Mouse (Mus musculus) hindbrain, embryonic 12.5 days (tissue): Measurements from ENCODE around the gene Cep19. TPM values are rescaled to one million over a fixed set of nuclear protein-coding genes. Genes with fewer than 3 reads are reported as not detected.
A peak's percentile ranks its signal among the peaks of the same experiment; 100 is the strongest.

Experiments
- ATAC-seq: fragments of 200-750 bp; cut with Nextera tagmentation; 2 replicates; pipeline ENCODE4 v1.8.0; 2017; ENCODE audit warnings: moderate TSS enrichment; ENCODE audit not compliant: low FRiP score
- H3K27ac ChIP-seq: fragments of 300-500 bp; sonication (generic); 2 replicates; pipeline ENCODE4 v1.5.1; 2016; ENCODE audit warnings: mild to moderate bottlenecking
- H3K27me3 ChIP-seq: fragments of 300-500 bp; sonication (generic); 2 replicates; pipeline ENCODE4 v1.6.1; 2016; ENCODE audit warnings: mild to moderate bottlenecking
- H3K36me3 ChIP-seq: fragments of 300-500 bp; sonication (generic); 2 replicates; pipeline ENCODE4 v1.6.1; 2016; ENCODE audit warnings: mild to moderate bottlenecking
- H3K4me1 ChIP-seq: fragments of 300-500 bp; sonication (generic); 2 replicates; pipeline ENCODE4 v1.6.1; 2016
- H3K4me2 ChIP-seq: fragments of 300-500 bp; sonication (generic); replicated peaks from 2 replicates; pipeline ENCODE4 v1.6.1; 2016; ENCODE audit warnings: mild to moderate bottlenecking
- H3K4me3 ChIP-seq: fragments of 300-500 bp; sonication (generic); 2 replicates; pipeline ENCODE4 v1.5.1; 2016; ENCODE audit warnings: mild to moderate bottlenecking
- H3K9ac ChIP-seq: fragments of 300-500 bp; sonication (generic); 2 replicates; pipeline ENCODE4 v1.6.1; 2016; ENCODE audit warnings: mild to moderate bottlenecking, moderate library complexity
- H3K9me3 ChIP-seq: fragments of 300-500 bp; sonication (generic); replicated peaks from 2 replicates; pipeline ENCODE4 v1.6.1; 2016; ENCODE audit warnings: mild to moderate bottlenecking
- WGBS: fragments of 180-500 bp; shearing (Covaris S2); methylation state at CpG from one replicate; pipeline ENCODE4 v1.1.7; 2016; 5-methylcytosine and 5-hydroxymethylcytosine counted together
- polyA plus RNA-seq: library from polyadenylated mRNA; unstranded; fragments of >200 nt; fragmentation: Nextera tagmentation; extraction: Ambion mirVana; gene quantifications from 2 replicates; pipeline ENCODE4 v1.2.1, GENCODE M21; 2016

The Cep19 gene
- polyA plus RNA-seq, 1 experiment from 2014 or later, result 41.9 TPM

DNA sequence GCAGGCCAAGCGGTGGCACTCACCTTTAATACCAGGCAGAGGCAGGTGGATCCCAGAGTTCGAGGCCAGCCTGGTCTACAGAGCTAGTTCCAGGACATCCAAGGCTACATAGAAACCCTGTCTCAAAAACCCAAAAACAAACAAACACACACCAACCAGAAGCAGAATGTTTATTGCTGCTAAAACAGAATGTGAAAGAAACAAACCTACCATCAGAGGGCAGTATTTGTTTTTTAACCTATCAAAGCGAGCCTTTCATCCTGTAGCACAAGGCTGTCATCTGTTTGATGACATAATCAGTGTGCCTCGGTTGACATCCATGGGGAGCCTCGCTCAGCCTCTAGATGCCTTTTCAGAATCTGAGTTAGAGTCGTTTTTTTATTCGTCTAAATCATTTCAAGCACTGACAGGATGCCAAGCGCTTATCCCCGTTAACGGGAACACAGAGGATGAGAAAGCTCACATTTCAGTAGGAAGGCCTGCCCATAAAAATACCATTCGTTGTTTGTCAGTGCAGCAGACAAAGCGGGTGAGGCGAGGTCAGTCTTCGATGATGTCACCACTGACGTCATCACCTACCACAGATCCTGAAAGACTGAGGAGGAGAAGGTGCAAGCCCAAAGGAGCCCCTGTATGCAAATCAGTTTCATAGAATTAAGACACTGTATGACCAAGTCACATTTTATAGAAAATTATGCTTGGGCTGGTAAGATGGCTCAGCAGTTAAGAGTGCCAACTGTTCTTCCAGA is 11.5 kb downstream of the Cep19 start:
- Histone ChIP-seq H3K4me3 (no peak overlapping the region), H3K27ac (no peak overlapping the region), H3K9ac (no peak overlapping the region), H3K27me3 (no peaks in the 10 kb centered on the region), H3K9me3 (no peaks in the 10 kb centered on the region), H3K4me1 (no peaks in the 10 kb centered on the region), H3K36me3 (peaks cover 22% of the 10 kb centered on the region), H3K4me2 (no peak overlapping the region)
- WGBS, result 85% methylated on average over 15 of the region's 15 CpGs
- no peak for ATAC-seq

DNA sequence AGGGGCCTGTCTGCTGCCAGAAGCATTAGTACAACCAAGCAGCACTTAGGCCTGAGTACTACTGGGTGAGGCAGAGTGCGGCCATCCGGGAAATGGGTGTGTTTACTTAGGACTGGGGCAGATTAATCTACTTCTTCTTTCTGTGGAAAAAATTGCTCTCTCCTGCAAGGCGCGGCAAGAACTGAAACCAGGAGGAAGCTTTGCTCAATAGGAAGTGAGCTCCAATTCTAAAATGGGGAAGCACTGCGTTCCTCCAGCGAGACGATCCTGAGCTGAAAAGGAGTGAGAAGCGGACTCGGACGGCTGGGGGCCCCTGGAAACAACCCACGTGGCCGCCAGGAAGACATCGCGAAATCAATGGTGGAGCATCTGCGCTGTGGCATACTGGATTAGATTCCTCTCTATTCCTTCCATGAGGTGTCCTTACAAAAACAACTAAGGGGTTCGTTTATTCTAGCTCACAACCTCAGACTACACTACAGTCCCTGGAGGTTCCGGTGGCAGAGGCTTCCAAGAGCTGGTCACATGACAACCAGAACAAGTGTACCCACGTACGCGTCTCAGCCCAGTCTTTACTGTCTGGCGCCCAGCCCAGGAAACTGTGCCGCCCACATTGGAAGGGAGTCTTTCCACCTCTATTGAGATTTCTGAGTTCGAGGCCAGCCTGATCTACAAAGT is 14.1 kb downstream of the Cep19 start:
- no peaks in the 10 kb centered on the region for H3K4me1 ChIP-seq
- H3K27ac ChIP-seq, result no peak overlapping the region
- ATAC-seq, result no peak
- H3K9me3 ChIP-seq, result no peaks in the 10 kb centered on the region
- 73% methylated on average over 23 of the region's 23 CpGs for WGBS
- no peak overlapping the region for H3K9ac ChIP-seq
- no peaks in the 10 kb centered on the region for H3K27me3 ChIP-seq
- no peak overlapping the region for H3K4me2 ChIP-seq
- no peak overlapping the region for H3K4me3 ChIP-seq
- no peaks in the 10 kb centered on the region for H3K36me3 ChIP-seq

DNA sequence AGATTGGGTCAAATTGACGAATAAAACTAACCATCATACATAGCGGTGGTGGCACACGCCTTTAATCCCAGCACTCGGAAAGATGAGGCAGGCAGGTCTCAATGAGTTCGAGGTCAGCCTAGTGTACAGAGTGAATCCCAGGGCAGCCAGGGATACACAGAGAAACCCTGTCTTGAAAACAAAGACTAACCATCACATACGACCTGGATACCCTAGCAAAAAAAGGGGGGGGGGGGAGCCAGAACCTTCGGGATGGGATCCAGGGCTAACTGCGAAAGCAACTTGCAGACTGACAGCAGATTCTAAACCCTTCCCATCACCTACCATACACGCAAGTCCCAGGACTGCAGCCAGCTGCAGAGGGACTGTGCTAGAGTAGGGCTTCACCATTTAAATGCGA is 14.8 kb downstream of the Cep19 start:
- WGBS, result 83% methylated on average over 9 of the region's 10 CpGs
- H3K27ac ChIP-seq, result no peak overlapping the region
- H3K9ac ChIP-seq, result no peak overlapping the region
- H3K27me3 ChIP-seq, result no peaks in the 10 kb centered on the region
- no peaks in the 10 kb centered on the region for H3K9me3 ChIP-seq
- H3K4me3 ChIP-seq, result no peak overlapping the region
- no peak overlapping the region for H3K4me2 ChIP-seq
- no peaks in the 10 kb centered on the region for H3K4me1 ChIP-seq
- H3K36me3 ChIP-seq, result no peaks in the 10 kb centered on the region
- no peak for ATAC-seq

DNA sequence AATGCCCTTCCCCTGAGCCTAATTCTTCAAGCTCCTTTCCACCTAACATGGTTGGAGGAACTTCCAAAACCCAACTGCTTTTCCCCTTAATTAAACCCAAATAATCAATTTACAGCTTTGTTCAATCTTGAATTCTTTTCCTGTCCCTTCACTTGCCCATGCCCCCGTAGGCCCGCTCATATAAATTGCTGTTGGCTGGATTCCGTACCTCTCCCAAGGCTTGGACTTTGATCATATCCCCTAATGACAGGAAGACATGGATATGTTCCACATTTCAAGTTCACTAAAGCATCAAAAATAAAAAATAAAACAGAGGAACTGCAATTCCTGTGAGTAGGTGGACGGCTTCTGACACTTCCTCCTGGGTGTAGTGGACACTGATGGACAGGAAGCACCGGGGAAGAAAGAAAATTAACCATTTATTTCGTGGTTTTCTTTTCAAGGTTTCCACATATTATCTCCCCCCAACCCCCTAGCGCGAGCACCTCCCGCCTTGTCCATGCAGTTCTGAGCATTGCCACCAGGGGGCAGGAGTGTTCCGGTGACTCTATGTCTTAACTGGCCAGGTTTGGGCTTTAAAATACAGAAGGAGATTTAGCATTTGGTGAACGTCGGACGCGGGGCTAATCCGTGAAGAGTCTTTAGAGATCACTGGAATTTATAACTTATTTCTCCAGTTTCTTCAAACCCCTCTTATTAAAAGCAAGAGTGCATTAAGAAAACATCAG is 15.5 kb downstream of the Cep19 start:
- no peak overlapping the region for H3K4me3 ChIP-seq
- no peaks in the 10 kb centered on the region for H3K27me3 ChIP-seq
- 21% methylated on average over 15 of the region's 15 CpGs for WGBS
- no peak overlapping the region for H3K9ac ChIP-seq
- H3K9me3 ChIP-seq, result no peaks in the 10 kb centered on the region
- H3K27ac ChIP-seq, result no peak overlapping the region
- H3K4me1 ChIP-seq, result no peaks in the 10 kb centered on the region
- no peak for ATAC-seq
- no peaks in the 10 kb centered on the region for H3K36me3 ChIP-seq
- 0 out of 2 replicates have a peak overlapping the region, but pooled peaks have one; percentile 1 for H3K4me2 ChIP-seq

DNA sequence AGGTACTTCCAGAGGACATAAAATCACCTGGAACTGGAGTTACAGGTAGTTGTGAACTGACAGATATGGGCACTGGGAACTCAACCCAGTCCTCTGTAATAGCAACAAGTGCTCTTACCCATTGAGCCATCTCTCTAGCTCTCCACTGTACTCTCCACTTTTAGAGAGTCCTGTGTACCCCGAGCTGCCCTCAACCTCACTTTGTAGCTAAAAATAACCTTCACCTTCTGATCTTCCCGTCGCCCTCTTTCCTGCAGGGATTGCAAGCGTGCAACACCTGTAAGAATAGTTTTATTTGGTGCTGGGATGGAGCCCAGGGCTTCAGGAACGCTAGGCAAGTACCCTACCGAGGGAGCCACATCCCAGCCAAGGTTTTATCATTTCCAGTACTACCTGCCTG is 16.2 kb downstream of the Cep19 start:
- WGBS, result 68% methylated on average over 6 of the region's 6 CpGs
- no peaks in the 10 kb centered on the region for H3K9me3 ChIP-seq
- no peaks in the 10 kb centered on the region for H3K4me1 ChIP-seq
- no peaks in the 10 kb centered on the region for H3K27me3 ChIP-seq
- H3K36me3 ChIP-seq, result no peaks in the 10 kb centered on the region
- no peak overlapping the region for H3K4me2 ChIP-seq
- H3K9ac ChIP-seq, result no peak overlapping the region
- H3K4me3 ChIP-seq, result no peak overlapping the region
- ATAC-seq, result no peak
- H3K27ac ChIP-seq, result no peak overlapping the region

DNA sequence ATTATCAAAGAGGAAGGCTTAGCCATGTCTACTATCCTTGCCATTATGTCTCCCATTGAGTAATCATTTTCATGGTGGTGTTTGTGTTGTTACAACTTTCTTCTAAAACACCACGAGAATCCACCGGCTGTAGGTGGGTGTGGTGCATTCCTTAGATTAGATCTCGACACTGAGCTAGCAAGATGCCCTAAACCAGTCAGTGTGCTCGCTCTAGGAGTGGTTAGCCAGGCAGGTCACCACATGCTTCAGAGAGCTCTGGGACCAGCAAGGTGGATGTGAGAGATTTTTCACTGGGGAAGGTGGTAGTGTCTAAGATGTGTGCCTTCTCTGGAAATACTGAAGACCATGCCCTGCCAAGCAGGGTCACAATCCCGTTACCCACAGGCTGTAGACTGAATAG is 16.6 kb downstream of the Cep19 start:
- Histone ChIP-seq H3K4me3 (no peak overlapping the region), H3K27ac (no peak overlapping the region), H3K36me3 (no peaks in the 10 kb centered on the region), H3K9ac (no peak overlapping the region), H3K4me1 (no peaks in the 10 kb centered on the region), H3K9me3 (no peaks in the 10 kb centered on the region), H3K4me2 (no peak overlapping the region), H3K27me3 (no peaks in the 10 kb centered on the region)
- WGBS, result 64% methylated on average over 5 of the region's 5 CpGs
- ATAC-seq, result no peak

DNA sequence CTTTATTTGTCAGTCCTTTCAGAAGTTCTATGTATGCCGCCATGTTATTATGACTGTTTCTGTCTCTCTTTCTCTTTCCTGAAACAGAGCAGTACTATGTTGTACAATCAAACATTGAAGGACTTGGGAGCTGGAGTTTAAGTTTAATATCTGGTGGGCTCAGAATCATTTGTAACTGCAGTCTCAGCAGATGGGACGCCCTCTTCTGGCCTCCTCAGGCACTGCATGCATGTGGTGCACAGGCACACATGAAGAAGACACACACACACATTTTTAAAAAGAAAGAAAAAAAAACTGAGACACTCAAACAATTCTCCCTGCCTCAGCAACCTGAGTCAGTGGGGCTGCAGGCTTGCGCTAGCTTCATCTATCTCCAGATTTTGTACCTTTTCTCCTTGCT is 20.9 kb downstream of the Cep19 start:
- no peak for ATAC-seq
- Histone ChIP-seq H3K27me3 (no peaks in the 10 kb centered on the region), H3K4me3 (no peak overlapping the region), H3K27ac (no peak overlapping the region), H3K4me1 (no peaks in the 10 kb centered on the region), H3K9ac (no peak overlapping the region), H3K9me3 (no peaks in the 10 kb centered on the region), H3K36me3 (no peaks in the 10 kb centered on the region), H3K4me2 (no peak overlapping the region)
- 72% methylated on average over 3 of the region's 3 CpGs for WGBS

DNA sequence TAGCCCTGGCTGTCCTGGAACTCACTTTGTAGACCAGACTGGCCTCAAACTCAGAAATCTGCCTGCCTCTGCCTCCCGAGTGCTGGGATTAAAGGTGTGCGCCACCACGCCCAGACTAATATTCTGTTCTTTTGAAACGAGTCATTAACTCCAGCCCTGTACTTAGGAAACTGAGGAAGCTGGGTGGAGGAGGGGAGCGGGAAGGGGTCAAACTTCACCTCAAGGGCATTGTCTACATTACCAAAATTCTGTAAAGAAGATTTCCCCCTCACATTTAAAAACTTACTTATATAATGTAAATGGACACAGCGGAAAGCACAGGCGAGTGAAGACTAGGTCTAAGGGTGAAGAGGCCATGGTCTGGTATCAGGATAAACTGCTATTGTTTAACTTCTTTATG is 24.4 kb downstream of the Cep19 start:
- no peak overlapping the region for H3K27ac ChIP-seq
- H3K27me3 ChIP-seq, result no peaks in the 10 kb centered on the region
- no peaks in the 10 kb centered on the region for H3K4me1 ChIP-seq
- H3K9ac ChIP-seq, result no peak overlapping the region
- no peaks in the 10 kb centered on the region for H3K9me3 ChIP-seq
- H3K4me3 ChIP-seq, result no peak overlapping the region
- no peak overlapping the region for H3K4me2 ChIP-seq
- ATAC-seq, result no peak
- no peaks in the 10 kb centered on the region for H3K36me3 ChIP-seq
- 94% methylated on average over 7 of the region's 7 CpGs for WGBS

DNA sequence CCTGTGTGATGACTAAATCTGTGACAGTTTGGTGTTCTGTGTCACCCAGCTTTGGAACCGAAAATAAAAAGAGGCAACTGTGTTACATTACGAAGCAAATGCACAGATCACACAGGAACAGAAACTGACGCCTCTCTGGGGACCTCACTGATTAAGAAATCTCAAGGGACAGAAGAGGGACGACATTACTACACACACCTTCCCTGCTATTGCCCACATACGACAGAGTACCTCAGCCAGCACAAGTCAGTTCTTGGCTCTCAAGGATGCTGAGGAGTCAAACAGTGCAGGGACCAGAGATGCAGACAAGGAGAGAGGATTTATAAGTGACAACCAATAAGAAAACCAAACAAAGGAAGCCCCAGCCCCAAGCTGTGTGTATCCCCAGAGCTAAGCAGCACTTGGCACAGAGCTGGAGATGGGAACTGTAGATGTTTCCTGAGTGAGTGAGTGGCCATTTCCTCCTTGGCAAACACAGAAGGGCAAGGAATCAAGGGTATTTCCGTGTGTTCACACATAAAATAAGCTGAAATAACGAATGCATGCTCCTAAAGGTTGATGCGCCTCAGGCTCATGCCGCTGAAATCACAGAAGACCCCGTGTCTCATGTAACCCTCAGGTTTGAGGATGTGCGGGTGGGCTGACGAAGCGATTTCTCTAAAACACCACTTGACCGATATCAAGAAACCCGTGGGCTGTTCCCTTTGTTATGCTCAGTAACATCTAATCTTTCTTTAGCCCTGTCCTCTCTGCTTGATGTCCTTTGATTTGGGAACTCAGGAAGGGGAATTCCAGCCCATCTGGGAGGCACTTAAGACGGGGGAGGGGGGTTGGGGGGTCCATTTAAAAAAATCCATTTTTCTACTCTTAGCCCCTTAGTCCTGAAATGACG is 25.1 kb downstream of the Cep19 start:
- 72% methylated on average over 17 of the region's 17 CpGs for WGBS
- no peak for ATAC-seq
- no peaks in the 10 kb centered on the region for H3K4me1 ChIP-seq
- H3K27ac ChIP-seq, result no peak overlapping the region
- no peaks in the 10 kb centered on the region for H3K9me3 ChIP-seq
- H3K4me3 ChIP-seq, result no peak overlapping the region
- no peaks in the 10 kb centered on the region for H3K36me3 ChIP-seq
- H3K4me2 ChIP-seq, result no peak overlapping the region
- no peak overlapping the region for H3K9ac ChIP-seq
- H3K27me3 ChIP-seq, result no peaks in the 10 kb centered on the region

DNA sequence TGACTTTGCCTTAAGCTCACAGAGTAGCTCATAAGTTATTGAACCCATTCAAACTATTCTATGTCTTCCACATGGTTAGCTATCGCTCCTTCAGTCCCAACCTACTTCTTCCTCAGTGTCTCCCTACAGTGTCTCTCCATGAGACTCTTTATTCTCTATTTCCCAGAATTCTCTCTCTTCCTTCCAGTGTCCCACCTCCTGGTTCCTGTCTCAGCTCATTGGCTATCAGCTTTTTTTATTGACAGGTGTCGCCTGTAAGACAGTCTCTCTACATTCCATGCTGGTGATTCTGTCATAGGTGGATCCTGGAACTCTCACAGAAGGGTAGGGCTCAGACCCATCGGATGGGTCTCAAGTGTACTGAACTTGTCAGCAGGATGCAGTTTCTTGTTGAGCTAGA is 25.8 kb downstream of the Cep19 start:
- ATAC-seq, result no peak
- Histone ChIP-seq H3K4me1 (no peaks in the 10 kb centered on the region), H3K4me3 (no peak overlapping the region), H3K9ac (no peak overlapping the region), H3K4me2 (no peak overlapping the region), H3K27me3 (no peaks in the 10 kb centered on the region), H3K27ac (no peak overlapping the region), H3K36me3 (no peaks in the 10 kb centered on the region), H3K9me3 (no peaks in the 10 kb centered on the region)
- WGBS, result 88% methylated on average over 3 of the region's 3 CpGs

DNA sequence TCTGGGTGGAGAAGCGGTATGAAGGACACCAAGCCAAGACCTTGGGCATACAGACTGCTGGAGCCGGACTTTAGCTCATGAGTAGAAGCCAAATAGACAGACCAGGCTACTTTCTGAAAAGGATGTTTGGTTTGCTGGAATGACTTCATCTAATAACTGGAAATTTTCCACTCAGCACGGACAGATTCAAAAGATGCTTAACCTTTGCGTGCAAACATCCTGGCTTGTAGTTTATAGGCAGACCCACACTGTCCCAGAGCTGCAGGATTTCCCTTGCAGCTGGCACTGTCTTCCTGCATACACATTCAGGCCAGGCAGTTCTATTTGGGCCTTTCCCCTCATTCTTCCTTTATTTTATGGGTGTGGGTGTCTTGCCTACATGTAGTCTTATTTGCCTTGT is 27.4 kb downstream of the Cep19 start:
- no peaks in the 10 kb centered on the region for H3K9me3 ChIP-seq
- whole genome bisulfite sequencing, result 86% methylated on average over 4 of the region's 4 CpGs
- H3K4me2 ChIP-seq, result no peak overlapping the region
- ATAC-seq, result no peak
- H3K4me1 ChIP-seq, result no peaks in the 10 kb centered on the region
- H3K27me3 ChIP-seq, result no peaks in the 10 kb centered on the region
- H3K36me3 ChIP-seq, result no peaks in the 10 kb centered on the region
- H3K9ac ChIP-seq, result no peak overlapping the region
- H3K4me3 ChIP-seq, result no peak overlapping the region
- H3K27ac ChIP-seq, result no peak overlapping the region
